Mouse (Mus musculus): Measurements from ENCODE around the gene Mvk.

DNA sequence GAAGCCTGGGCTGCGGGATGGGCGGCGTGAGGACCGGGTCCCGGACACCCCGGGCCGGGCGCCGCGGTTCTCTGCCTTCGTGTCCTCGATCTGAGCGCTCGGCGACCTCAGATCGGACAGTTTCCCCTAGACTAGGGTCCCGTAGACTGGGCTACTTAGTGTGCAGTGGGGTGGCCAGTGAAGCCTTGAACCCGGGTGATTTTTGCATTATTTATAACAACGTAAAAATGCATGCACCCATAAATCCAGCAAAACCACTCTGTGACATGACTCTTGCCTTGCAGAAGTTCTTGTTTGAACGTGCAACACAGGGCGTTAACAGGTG lies 261 bp downstream of the Mvk start:
- TF ChIP-seq POLR2A (IDR thresholded peaks at IDR 0.05; ENCODE audit: low read depth, low read length): no peak
- no peak for TF ChIP-seq CTCF (IDR thresholded peaks at IDR 0.05; ENCODE audit: extremely low read depth, insufficient read depth, insufficient read length, insufficient replicate concordance)
